Mouse (Mus musculus) spleen, postnatal 14 days (tissue): ENCODE data around the gene Tbc1d23.
A peak's percentile ranks its signal among the peaks of the same experiment; 100 is the strongest.

ENCODE experiments used
- DNase-seq, 2 experiments: peaks; one replicate each; pipeline ENCODE4 v3.0.0; 2021 to 2022; ENCODE audit warnings: low spot score in 2 of 2

The Tbc1d23 gene

DNA sequence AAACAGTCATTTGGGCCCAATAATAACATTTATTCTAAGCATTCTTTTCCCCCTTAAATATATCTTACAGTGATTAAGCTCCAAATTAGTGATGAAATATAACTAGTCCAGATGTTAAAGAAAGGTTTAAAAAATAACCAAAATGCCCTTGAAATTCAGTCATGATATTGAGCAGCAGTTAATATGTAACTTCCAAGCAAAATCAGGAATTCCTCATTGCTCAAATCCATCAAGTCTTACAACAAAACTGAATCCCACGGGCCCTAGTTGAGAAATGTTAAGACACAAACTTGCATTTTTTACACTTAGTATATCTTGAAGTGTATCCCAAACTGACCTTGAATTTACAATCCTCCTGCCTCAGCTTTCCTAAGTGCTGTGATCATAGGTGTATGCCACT lies 67.6 kb downstream of the Tbc1d23 start:
- DNase-seq = no peak

DNA sequence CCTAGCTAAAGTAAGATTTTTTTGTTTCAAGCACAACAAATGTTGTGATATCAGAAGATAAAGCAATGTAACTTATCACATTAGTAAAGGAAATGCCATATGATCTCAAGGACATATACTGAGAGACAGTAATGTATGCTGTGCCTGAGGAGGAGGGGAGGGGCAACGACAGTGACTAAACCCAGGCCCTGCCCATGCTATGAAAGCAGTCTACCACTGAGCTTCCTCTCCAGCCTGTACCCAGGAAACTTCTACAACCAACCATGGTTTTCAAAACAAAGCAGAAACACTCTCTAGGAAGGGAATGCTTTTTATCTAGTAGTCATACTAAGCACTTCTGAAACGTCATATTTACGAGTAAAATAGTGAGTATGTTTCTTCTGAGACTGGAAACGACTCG lies 68.5 kb downstream of the Tbc1d23 start:
- no peak for DNase-seq

DNA sequence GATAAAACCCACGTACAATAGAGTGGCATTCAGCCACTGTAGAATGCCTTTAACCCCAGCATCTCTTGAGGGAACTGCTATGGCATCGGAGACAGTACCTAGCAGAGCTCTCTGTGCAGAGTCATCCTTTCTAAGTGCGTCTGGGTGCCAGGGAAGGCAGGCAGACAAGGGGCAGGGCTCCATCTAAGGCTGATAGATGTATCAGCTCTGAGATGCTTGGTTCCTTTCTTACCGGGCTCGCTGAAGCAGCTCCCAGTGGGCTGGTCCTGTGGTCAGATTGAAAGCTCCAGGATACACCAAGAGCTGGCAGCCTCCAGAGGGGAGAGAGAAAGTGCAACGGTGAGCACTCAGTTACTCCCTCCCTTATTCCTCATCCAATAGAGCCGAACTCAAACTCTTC lies 71.5 kb downstream of the Tbc1d23 start:
- DNase-seq = no peak

GRCm38 (mm10) chr16:57157728-57158127 lies 73.6 kb downstream of the Tbc1d23 start:
- no peak for DNase-seq

- no peak for DNase-seq
These were observed 74.2 kb downstream of the Tbc1d23 start for GRCm38 (mm10) chr16:57157076-57157475.

DNA sequence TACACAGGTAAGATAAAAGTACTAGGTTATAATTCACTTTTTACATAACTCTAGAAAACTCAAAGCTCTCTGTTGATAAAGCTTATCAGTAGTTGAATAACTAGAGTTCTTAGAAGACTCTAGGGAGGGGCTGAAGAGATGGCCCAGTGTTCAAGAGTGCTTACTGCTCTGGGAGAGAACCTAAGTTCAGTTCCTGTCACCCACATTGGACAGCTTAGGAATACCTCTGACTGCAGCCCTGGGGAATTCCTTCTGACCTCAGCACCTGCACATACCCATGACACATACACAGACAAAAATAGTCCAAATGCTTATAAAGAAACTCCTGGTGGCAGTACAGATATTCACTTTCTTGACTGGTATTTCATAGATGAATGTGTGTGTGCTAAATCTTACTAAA lies 75.4 kb downstream of the Tbc1d23 start:
- no peak for DNase-seq

GRCm38 (mm10) chr16:57151437-57151836 lies 79.9 kb downstream of the Tbc1d23 start:
- DNase-seq = no peak

- DNase-seq = no peak
These were observed 86.6 kb downstream of the Tbc1d23 start for GRCm38 (mm10) chr16:57144741-57145140.

DNA sequence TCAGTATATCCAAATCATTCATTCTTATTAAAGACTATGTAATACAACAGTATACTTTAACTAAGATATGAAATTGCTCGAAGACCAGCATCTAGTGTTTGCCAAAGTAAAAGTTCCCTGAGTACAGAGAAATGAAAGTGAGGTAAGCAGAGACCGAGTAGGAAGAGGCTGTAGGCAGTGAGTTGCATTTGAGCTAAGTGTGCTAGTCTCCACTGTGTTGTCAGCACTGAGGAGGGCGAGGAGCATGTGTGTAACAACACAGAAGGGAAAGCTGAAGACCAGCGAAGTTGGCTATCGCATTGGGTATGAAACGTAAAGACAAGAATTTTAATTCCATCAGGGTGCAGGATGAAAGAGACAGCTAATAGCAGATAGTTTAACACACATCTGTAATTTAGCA lies 97.7 kb downstream of the Tbc1d23 start:
- DNase-seq = no peak

GRCm38 (mm10) chr16:57132326-57132725 lies 99.0 kb downstream of the Tbc1d23 start:
- no peak for DNase-seq

- DNase-seq = no peak
These were observed 99.8 kb downstream of the Tbc1d23 start for GRCm38 (mm10) chr16:57131544-57131943.

GRCm38 (mm10) chr16:57130752-57131400 lies 100.4 kb downstream of the Tbc1d23 start:
- no peak for DNase-seq

GRCm38 (mm10) chr16:57127825-57128224 lies 103.5 kb downstream of the Tbc1d23 start:
- no peak for DNase-seq

DNA sequence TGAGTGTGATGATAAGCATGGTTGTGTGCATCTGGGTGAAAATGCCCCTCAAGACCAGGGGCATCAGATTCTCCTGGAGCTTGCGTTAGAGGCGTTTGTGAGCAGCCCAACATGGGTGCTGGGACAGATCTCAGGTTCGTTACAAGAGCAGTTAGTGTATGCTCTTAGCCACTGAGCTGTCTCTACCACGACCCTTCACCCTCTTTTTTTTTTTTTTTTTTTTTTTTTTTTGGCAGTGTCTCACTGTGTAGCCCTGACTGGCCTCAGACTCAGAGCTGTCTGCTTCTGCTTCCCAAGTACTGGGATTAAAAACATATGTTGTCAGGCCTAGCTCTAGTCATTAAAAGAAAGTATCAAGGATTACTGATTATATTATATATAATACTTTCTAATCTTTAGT lies 105.0 kb downstream of the Tbc1d23 start:
- DNase-seq = no peak

- no peak for DNase-seq
These were observed 108.4 kb downstream of the Tbc1d23 start for GRCm38 (mm10) chr16:57122682-57123445.

GRCm38 (mm10) chr16:57121816-57122415 lies 109.4 kb downstream of the Tbc1d23 start:
- DNase-seq = peak in 1 of 2 experiments; percentile 8

DNA sequence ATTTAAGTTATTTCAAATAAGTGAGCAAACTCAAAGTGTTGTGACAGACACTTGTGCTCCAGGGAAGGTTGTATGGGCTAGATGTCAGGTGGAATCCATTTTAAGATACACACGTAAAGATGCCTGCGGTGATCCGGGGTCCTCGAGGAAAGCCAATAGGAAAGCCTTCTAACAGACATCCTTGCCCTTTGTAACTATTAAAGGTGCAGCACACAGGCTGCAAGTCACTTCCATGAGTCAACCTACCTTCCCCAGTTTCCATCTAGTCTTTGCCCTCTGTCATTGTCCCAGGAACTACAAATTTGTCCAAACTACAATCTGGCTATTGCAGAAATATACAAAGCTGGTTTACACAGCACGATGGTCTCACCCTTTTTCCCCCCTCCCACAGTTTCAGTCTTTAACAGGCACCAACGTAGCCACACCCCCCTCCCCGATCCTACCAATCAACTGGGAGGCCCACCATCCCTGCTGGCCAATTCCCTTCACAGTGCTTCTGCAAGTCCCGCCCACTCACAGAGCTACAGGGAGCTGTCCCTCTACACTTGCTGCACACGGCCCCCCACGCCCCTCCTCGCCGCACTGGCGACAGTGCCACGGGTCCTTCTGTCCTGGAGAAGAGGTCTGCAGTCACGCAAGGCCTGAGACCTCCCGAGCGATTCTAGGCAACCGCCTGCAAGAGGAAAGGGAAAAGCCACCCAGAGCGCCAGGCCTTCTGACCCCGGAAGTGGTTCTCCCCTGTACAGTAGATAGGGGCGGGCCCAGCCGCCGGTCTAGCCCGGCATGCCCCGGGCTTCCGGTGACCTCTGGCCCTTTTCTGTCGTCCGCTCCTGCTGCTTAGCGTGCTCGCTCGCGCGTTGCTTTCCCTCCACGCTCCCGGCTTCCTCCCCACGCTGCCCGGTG lies 110.1 kb downstream of the Tbc1d23 start, which contains the start of gene Tomm70a:
Gene Tomm70a (plus strand): TSS at position 791 of the 903 bp plus-strand sequence.
- DNase-seq = peak; percentile 75 to 84
